Mouse (Mus musculus): Measurements from ENCODE around the gene Mblac1. TPM values are rescaled to one million over a fixed set of nuclear protein-coding genes. Genes with fewer than 3 reads are reported as not detected.
"Not testable (repeated sequence)": the region's sequence is repeated elsewhere in the genome, so short reads cannot be mapped to it uniquely, and the experiment has no call there.

Mblac1 gene
- polyA plus RNA-seq, 1 experiment from 2014 or later: 15.5 TPM

DNA sequence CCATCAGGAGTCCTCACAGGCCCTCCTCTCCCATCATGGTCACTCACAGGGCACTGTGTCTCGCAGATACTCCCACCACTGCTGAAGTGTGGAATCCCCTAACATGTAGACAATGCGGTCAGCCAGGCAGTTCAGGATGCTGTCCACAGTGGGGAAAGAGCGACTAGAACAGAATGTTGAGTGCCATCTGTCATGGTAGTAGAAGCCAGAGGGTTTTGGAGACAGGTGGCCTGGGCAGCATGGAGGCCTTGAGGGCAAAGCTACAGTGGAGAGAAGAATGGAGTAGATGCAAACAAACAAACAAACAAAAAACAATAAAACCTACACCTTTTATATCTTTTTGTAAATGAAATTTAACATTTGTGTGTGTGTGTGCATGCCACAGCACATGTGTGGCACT, 8.0 kb downstream of the Mblac1 start:
- no peak overlapping the region for H3K27ac ChIP-seq (ENCODE audit: low read length)
- no peak overlapping the region for H3K9ac ChIP-seq (ENCODE audit: low read depth, low read length)
- H3K4me2 ChIP-seq (ENCODE audit: low read length): no peak overlapping the region
- H3K36me3 ChIP-seq (ENCODE audit: control insufficient read depth, insufficient read depth, low read length): no peaks in the 10 kb centered on the region
- no peaks in the 10 kb centered on the region for H3K27me3 ChIP-seq (ENCODE audit: control insufficient read depth, insufficient read depth, low read depth, low read length)
- no peaks in the 10 kb centered on the region for H3K9me3 ChIP-seq (replicated peaks; ENCODE audit: control insufficient read depth, low read length, poor library complexity, severe bottlenecking)
- H3K4me3 ChIP-seq (ENCODE audit: low read depth, low read length): no peak overlapping the region
- 79% methylated on average over 3 of the region's 3 CpGs for WGBS
- H3K4me1 ChIP-seq (ENCODE audit: control insufficient read depth, insufficient read depth, low read length): no peaks in the 10 kb centered on the region
- ATAC-seq: no peak

DNA sequence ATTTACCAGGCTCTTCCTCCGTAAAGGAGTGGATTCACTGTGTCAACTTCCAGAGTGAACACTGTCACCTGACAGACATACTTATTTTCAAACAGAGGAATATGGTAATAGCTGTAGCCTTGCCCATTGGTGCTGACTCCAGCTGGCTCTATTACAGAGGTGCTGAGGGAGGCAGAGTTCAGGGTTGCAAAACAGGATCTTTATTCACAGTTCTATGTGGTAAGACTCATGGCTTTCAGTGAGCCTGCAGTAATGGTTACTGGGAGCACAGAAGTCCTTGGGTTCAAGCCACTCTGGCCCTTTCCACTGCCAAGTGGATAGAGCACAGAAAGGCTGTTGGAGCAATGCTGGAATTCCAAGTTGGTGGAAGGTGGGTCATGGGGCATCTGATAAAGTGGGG, 13.1 kb downstream of the Mblac1 start:
- H3K4me3 ChIP-seq (ENCODE audit: low read depth, low read length): no peak overlapping the region

DNA sequence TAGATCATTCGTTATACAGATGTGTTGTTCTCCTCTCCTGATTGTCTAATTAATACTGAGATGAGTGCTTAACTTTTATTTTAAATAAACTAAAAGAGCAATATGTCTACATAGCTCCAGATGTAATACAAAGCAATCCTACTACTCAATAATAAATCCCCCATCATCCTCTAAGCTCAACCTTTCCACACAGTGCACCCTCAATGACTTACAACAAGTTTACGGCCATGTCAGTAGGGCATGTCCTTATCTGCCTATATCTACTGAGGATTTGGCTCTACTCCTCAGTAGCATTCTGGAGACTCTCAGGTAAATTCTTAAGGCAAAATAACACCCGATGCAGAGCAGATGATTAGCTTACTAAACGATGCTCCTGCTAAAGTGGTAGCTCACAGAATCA, 13.8 kb downstream of the Mblac1 start:
- no peak overlapping the region for H3K4me3 ChIP-seq (ENCODE audit: low read depth, low read length)
- no peaks in the 10 kb centered on the region for H3K27me3 ChIP-seq (ENCODE audit: control insufficient read depth, insufficient read depth, low read depth, low read length)
- WGBS: 86% methylated on average over 4 of the region's 4 CpGs
- H3K9me3 ChIP-seq (replicated peaks; ENCODE audit: control insufficient read depth, low read length, poor library complexity, severe bottlenecking): no peaks in the 10 kb centered on the region
- no peak overlapping the region for H3K9ac ChIP-seq (ENCODE audit: low read depth, low read length)
- no peaks in the 10 kb centered on the region for H3K4me1 ChIP-seq (ENCODE audit: control insufficient read depth, insufficient read depth, low read length)
- no peak overlapping the region for H3K27ac ChIP-seq (ENCODE audit: low read length)
- H3K36me3 ChIP-seq (ENCODE audit: control insufficient read depth, insufficient read depth, low read length): no peaks in the 10 kb centered on the region
- ATAC-seq: no peak
- H3K4me2 ChIP-seq (ENCODE audit: low read length): no peak overlapping the region

More for the DNA sequence above, 13.1 kb downstream of the Mblac1 start:
- no peak overlapping the region for H3K27ac ChIP-seq (ENCODE audit: low read length)
- H3K4me1 ChIP-seq (ENCODE audit: control insufficient read depth, insufficient read depth, low read length): no peaks in the 10 kb centered on the region
- no peak for ATAC-seq
- H3K4me2 ChIP-seq (ENCODE audit: low read length): no peak overlapping the region
- no peaks in the 10 kb centered on the region for H3K36me3 ChIP-seq (ENCODE audit: control insufficient read depth, insufficient read depth, low read length)
- no peaks in the 10 kb centered on the region for H3K27me3 ChIP-seq (ENCODE audit: control insufficient read depth, insufficient read depth, low read depth, low read length)
- no peaks in the 10 kb centered on the region for H3K9me3 ChIP-seq (replicated peaks; ENCODE audit: control insufficient read depth, low read length, poor library complexity, severe bottlenecking)
- H3K9ac ChIP-seq (ENCODE audit: low read depth, low read length): no peak overlapping the region
- WGBS: 90% methylated on average over 1 of the region's 1 CpGs

DNA sequence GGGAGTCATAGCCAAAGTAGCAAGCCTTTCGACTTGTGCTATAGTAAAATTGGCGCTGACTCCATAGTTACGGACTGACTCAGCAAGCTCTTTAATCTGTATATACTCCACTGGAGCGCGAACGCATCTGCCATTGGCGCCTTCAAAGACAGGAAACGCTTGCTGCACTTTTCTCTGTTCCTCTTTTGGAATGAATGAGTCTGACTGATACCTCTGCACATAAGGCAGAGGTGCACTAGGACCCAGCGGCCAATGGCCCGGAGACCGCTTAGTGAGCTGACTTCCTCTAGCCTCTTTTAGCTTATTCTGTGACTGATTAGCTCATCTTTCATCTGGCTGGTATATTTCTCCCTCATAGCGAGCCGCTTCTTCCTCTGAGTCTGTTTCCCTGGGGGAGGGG, 22.5 kb downstream of the Mblac1 start:
- ATAC-seq; H3K9me3 ChIP-seq (replicated peaks; ENCODE audit: control insufficient read depth, low read length, poor library complexity, severe bottlenecking); H3K27me3 ChIP-seq (ENCODE audit: control insufficient read depth, insufficient read depth, low read depth, low read length); H3K4me3 ChIP-seq (ENCODE audit: low read depth, low read length); H3K27ac ChIP-seq (ENCODE audit: low read length); H3K4me2 ChIP-seq (ENCODE audit: low read length); H3K36me3 ChIP-seq (ENCODE audit: control insufficient read depth, insufficient read depth, low read length); H3K9ac ChIP-seq (ENCODE audit: low read depth, low read length); H3K4me1 ChIP-seq (ENCODE audit: control insufficient read depth, insufficient read depth, low read length): not testable (repeated sequence)
- WGBS: 94% methylated on average over 13 of the region's 13 CpGs

DNA sequence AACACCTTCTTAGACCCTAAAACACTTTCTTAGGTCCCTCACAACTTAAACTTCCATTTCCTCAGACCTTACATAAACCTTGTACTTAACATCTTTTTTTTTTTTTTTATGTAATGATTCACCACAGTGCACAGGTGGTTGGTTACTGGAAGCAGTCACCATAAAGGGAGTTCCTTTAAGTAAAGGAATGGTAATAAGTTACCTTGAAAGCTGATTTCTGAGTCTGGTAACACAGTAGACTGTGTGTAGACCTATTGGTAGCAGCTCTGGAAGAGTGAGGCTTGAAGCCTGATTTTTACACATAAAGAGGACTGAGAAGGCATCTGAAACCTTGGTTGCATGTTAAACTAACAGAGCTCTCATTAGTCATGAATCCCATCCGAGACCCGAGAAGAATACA, 25.8 kb downstream of the Mblac1 start:
- no peaks in the 10 kb centered on the region for H3K27me3 ChIP-seq (ENCODE audit: control insufficient read depth, insufficient read depth, low read depth, low read length)
- WGBS: 76% methylated on average over 2 of the region's 2 CpGs
- ATAC-seq: no peak

DNA sequence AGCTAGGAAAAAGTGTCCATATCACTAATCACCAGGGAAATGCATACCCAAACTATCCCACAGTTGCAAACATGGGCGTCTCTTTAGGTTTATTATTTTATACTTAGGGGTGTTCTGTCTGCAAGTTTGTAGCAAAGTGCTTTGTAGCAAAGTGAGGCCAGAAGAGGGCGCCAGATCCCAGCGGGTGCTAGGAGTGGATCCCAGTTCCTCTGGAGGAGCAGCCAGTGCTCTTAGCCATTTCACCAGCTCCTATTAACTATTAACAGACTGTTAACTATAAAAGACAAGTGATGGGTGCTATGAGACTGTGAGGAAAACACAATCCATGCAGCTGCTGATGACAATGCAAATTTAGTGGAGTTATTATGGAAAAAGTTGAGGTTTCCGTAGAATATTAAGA, 28.0 kb downstream of the Mblac1 start:
- no peak for ATAC-seq
- H3K4me3 ChIP-seq (ENCODE audit: low read depth, low read length): no peak overlapping the region
- H3K9ac ChIP-seq (ENCODE audit: low read depth, low read length): no peak overlapping the region
- WGBS: 24% methylated on average over 4 of the region's 4 CpGs
- no peaks in the 10 kb centered on the region for H3K4me1 ChIP-seq (ENCODE audit: control insufficient read depth, insufficient read depth, low read length)
- no peak overlapping the region for H3K27ac ChIP-seq (ENCODE audit: low read length)
- H3K4me2 ChIP-seq (ENCODE audit: low read length): no peak overlapping the region
- no peaks in the 10 kb centered on the region for H3K27me3 ChIP-seq (ENCODE audit: control insufficient read depth, insufficient read depth, low read depth, low read length)
- H3K9me3 ChIP-seq (replicated peaks; ENCODE audit: control insufficient read depth, low read length, poor library complexity, severe bottlenecking): no peaks in the 10 kb centered on the region
- H3K36me3 ChIP-seq (ENCODE audit: control insufficient read depth, insufficient read depth, low read length): no peaks in the 10 kb centered on the region

More for the DNA sequence above, 25.8 kb downstream of the Mblac1 start:
- no peak overlapping the region for H3K27ac ChIP-seq (ENCODE audit: low read length)
- no peak overlapping the region for H3K4me3 ChIP-seq (ENCODE audit: low read depth, low read length)
- no peak overlapping the region for H3K9ac ChIP-seq (ENCODE audit: low read depth, low read length)
- H3K9me3 ChIP-seq (replicated peaks; ENCODE audit: control insufficient read depth, low read length, poor library complexity, severe bottlenecking): no peaks in the 10 kb centered on the region
- no peak overlapping the region for H3K4me2 ChIP-seq (ENCODE audit: low read length)
- no peaks in the 10 kb centered on the region for H3K36me3 ChIP-seq (ENCODE audit: control insufficient read depth, insufficient read depth, low read length)
- H3K4me1 ChIP-seq (ENCODE audit: control insufficient read depth, insufficient read depth, low read length): no peaks in the 10 kb centered on the region

DNA sequence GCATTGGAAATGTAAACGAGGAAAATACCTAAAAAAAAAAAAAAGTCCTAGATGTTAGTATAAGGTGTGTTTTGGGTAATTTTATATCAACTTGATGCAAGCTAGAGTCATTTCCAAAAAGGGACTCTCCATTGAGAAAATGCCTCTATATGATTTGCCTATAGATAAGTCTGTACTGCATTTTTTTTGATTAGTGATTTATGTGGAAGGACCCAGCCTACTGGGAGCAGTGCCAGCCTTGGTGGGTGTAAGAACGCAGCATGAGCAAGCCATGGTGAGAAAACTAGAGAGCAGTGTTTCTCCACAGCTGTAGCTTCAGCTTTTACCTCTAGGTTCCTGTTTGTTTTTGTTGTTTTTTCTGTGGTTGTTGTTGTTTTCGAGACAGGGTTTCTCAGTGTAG, 29.2 kb downstream of the Mblac1 start:
- no peak for ATAC-seq
- 73% methylated on average over 3 of the region's 3 CpGs for WGBS

DNA sequence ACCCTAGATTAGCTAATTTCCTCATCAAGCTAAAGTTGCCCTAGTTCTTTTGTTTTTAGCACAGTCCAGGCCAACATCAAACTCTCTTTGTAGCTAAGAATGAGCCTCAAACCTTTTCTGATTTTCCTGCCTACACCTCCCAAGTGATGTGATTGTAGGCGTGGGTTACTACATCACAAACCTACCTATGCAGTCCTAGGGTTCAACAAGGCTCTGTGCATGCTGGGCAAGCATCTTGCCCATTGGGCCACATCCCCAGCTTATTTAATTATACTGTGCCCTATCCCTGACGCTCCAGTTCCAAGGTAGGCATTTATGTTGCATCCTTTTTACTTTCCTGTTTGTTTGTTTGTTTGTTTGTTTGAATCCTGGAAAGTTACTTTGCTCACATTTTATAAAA, 31.6 kb downstream of the Mblac1 start, which contains the start of gene Nxpe5:
Gene Nxpe5, plus strand, starts transcription at position 199 of the 400 bp plus-strand sequence.
- Histone ChIP-seq H3K9ac (ENCODE audit: low read depth, low read length) (no peak within 1 kb of the TSS), H3K27ac (ENCODE audit: low read length) (no peak within 1 kb of the TSS), H3K27me3 (ENCODE audit: control insufficient read depth, insufficient read depth, low read depth, low read length) (no peaks in the 10 kb centered on the region), H3K4me3 (ENCODE audit: low read depth, low read length) (no peak within 1 kb of the TSS), H3K36me3 (ENCODE audit: control insufficient read depth, insufficient read depth, low read length) (no peaks in the 10 kb centered on the region), H3K4me1 (ENCODE audit: control insufficient read depth, insufficient read depth, low read length) (no peaks in the 10 kb centered on the region), H3K4me2 (ENCODE audit: low read length) (no peak within 1 kb of the TSS), H3K9me3 (replicated peaks; ENCODE audit: control insufficient read depth, low read length, poor library complexity, severe bottlenecking) (no peaks in the 10 kb centered on the region)
- no peak for ATAC-seq
- 61% methylated on average over 2 of the region's 2 CpGs for WGBS

More for the DNA sequence above, 29.2 kb downstream of the Mblac1 start:
- Histone ChIP-seq H3K4me3 (ENCODE audit: low read depth, low read length) (no peak overlapping the region), H3K4me2 (ENCODE audit: low read length) (no peak overlapping the region), H3K4me1 (ENCODE audit: control insufficient read depth, insufficient read depth, low read length) (no peaks in the 10 kb centered on the region), H3K27me3 (ENCODE audit: control insufficient read depth, insufficient read depth, low read depth, low read length) (no peaks in the 10 kb centered on the region), H3K9ac (ENCODE audit: low read depth, low read length) (no peak overlapping the region), H3K9me3 (replicated peaks; ENCODE audit: control insufficient read depth, low read length, poor library complexity, severe bottlenecking) (no peaks in the 10 kb centered on the region), H3K27ac (ENCODE audit: low read length) (no peak overlapping the region), H3K36me3 (ENCODE audit: control insufficient read depth, insufficient read depth, low read length) (no peaks in the 10 kb centered on the region)

DNA sequence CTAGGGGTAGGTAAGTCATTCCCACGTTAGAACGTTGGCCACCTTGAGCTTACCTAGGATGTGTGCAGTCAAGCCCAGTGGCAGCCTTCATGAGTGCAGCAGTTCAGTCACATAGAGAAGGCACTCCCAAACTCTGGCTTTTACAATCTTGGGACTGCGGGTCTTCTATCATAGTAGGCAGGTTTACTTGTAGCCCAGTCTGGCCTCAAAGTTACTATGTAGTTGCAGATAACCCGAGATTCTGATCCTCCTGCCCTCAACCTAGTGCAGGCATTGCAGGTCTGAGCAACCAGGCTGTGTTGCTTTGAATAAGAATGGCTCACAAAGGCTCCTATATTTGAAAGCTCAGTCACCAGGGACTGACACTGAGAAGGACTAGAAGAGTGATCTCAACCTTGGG, 32.4 kb downstream of the Mblac1 start:
- no peak overlapping the region for H3K27ac ChIP-seq (ENCODE audit: low read length)
- H3K9ac ChIP-seq (ENCODE audit: low read depth, low read length): no peak overlapping the region
- no peaks in the 10 kb centered on the region for H3K36me3 ChIP-seq (ENCODE audit: control insufficient read depth, insufficient read depth, low read length)
- 80% methylated on average over 4 of the region's 4 CpGs for WGBS
- H3K4me3 ChIP-seq (ENCODE audit: low read depth, low read length): no peak overlapping the region
- H3K27me3 ChIP-seq (ENCODE audit: control insufficient read depth, insufficient read depth, low read depth, low read length): no peaks in the 10 kb centered on the region
- no peaks in the 10 kb centered on the region for H3K4me1 ChIP-seq (ENCODE audit: control insufficient read depth, insufficient read depth, low read length)
- no peak overlapping the region for H3K4me2 ChIP-seq (ENCODE audit: low read length)
- no peak for ATAC-seq
- H3K9me3 ChIP-seq (replicated peaks; ENCODE audit: control insufficient read depth, low read length, poor library complexity, severe bottlenecking): no peaks in the 10 kb centered on the region

DNA sequence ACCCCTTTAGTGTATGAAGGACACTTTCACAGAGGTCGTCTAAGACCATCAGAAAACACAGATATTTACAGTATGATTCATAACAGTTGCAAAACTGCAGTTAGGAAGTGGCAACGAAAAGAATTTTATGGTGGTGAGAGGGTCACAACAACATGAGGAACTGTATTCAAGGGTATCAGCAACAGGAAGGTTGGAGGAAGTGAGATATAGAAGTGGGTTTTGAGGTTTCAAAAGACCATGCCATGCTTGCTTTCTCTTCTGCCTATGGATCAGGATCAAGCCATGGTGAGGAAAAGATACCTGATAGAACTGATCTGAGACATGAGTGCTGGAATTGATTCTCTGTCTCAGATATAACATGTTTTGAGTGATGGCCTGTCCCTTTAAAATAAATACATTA, 33.3 kb downstream of the Mblac1 start:
- 80% methylated on average over 2 of the region's 2 CpGs for WGBS
- no peak for ATAC-seq
- Histone ChIP-seq H3K4me3 (ENCODE audit: low read depth, low read length) (no peak overlapping the region), H3K9me3 (replicated peaks; ENCODE audit: control insufficient read depth, low read length, poor library complexity, severe bottlenecking) (no peaks in the 10 kb centered on the region), H3K27ac (ENCODE audit: low read length) (no peak overlapping the region), H3K27me3 (ENCODE audit: control insufficient read depth, insufficient read depth, low read depth, low read length) (no peaks in the 10 kb centered on the region), H3K36me3 (ENCODE audit: control insufficient read depth, insufficient read depth, low read length) (no peaks in the 10 kb centered on the region), H3K9ac (ENCODE audit: low read depth, low read length) (no peak overlapping the region), H3K4me2 (ENCODE audit: low read length) (no peak overlapping the region), H3K4me1 (ENCODE audit: control insufficient read depth, insufficient read depth, low read length) (no peaks in the 10 kb centered on the region)

Measured in midbrain, embryonic 16.5 days (tissue).